Mouse (Mus musculus) lung, postnatal 0 days (tissue): ENCODE results near the gene Col17a1.

Experiments used
- CTCF ChIP-seq: IDR thresholded peaks from 2 replicates; pipeline ENCODE4 v1.5.1; 2016; ENCODE audit warnings: antibody characterized with exemption, mild to moderate bottlenecking
- EP300 ChIP-seq: IDR thresholded peaks from 2 replicates; pipeline ENCODE4 v1.6.1; 2016; ENCODE audit warnings: antibody characterized with exemption, mild to moderate bottlenecking, control low read depth

GRCm38 (mm10) chr19:47731931-47732330, 40.0 kb upstream of the Col17a1 start:
- TF ChIP-seq CTCF: no peak
- no peak for TF ChIP-seq EP300
